11 mouse cellular contexts compared by ENCODE assay signal in genomic region chr19:46621236-46622183, GRCm38 (mm10). TPM values are rescaled to one million over a fixed set of nuclear protein-coding genes. Genes with fewer than 3 reads are reported as not detected.
DNase-seq lines count a peak whose midpoint lies in the region; ATAC-seq lines count a peak whose summit lies in the region.
"Had no signal": no experiment of that assay in that cellular context is flagged by ENCODE, and none has a peak within 500 bp of the region (broad histone marks: within the 10 kb centered on the region; RNA-seq: fewer than 3 reads in every experiment).

No protein-coding gene starts in this region.

- no peak for ATAC-seq in kidney, embryonic 15.5 days (replicated peaks; ENCODE audit: low FRiP score)
- no peak for ATAC-seq in kidney, embryonic 16.5 days (ENCODE audit: low FRiP score, low TSS enrichment)
- ATAC-seq in embryonic facial prominence, embryonic 13.5 days (ENCODE audit: insufficient number of reproducible peaks, insufficient read depth, low FRiP score, low TSS enrichment, low read depth): no peak
- no peak for ATAC-seq in limb, embryonic 15.5 days (ENCODE audit: insufficient number of reproducible peaks, low FRiP score, low TSS enrichment, low read depth)

- H3K27me3 ChIP-seq in kidney, embryonic 15.5 days: no peaks in the 10 kb centered on the region
- H3K27me3 ChIP-seq in kidney, embryonic 16.5 days (ENCODE audit: insufficient read depth, low read length): no peaks in the 10 kb centered on the region
- no peaks in the 10 kb centered on the region for H3K27me3 ChIP-seq in embryonic facial prominence, embryonic 13.5 days
- H3K27me3 ChIP-seq in limb, embryonic 15.5 days: no peaks in the 10 kb centered on the region

- peak; percentile 56 for DNase-seq in brain, adult 2 months (ENCODE audit: low read depth, low spot score)
- no peak for DNase-seq in T-cell, adult 2 months (ENCODE audit: low spot score)
- no peak for DNase-seq in adrenal gland, adult 8-10 months
- no peak for DNase-seq in yolk sac, embryonic 10.5 days (ENCODE audit: low spot score)
- DNase-seq: lung, postnatal 36 days; right cerebral cortex, postnatal 4 days had no signal

- H3K36me3 ChIP-seq in kidney, embryonic 15.5 days: 0 out of 2 replicates have a peak, but pooled peaks cover 7% of the 10 kb centered on the region
- H3K36me3 ChIP-seq in kidney, embryonic 16.5 days (ENCODE audit: insufficient read depth, low read length): peaks cover 5% of the 10 kb centered on the region
- peaks cover 12% of the 10 kb centered on the region for H3K36me3 ChIP-seq in embryonic facial prominence, embryonic 13.5 days
- peaks cover 9% of the 10 kb centered on the region; the same call in 1 of the 2 replicates for H3K36me3 ChIP-seq in limb, embryonic 15.5 days

- H3K27ac ChIP-seq in kidney, embryonic 15.5 days: peak overlapping the region; percentile 93
- H3K27ac ChIP-seq in kidney, embryonic 16.5 days (ENCODE audit: low read length): no peak overlapping the region
- H3K27ac ChIP-seq in embryonic facial prominence, embryonic 13.5 days: peak overlapping the region; percentile 52; the same call in 1 of the 2 replicates
- H3K27ac ChIP-seq in limb, embryonic 15.5 days: peak overlapping the region; percentile 83

- H3K4me2 ChIP-seq in kidney, embryonic 15.5 days: no peak overlapping the region
- H3K4me2 ChIP-seq in kidney, embryonic 16.5 days (replicated peaks; ENCODE audit: low read depth, low read length): no peak overlapping the region
- H3K4me2 ChIP-seq in embryonic facial prominence, embryonic 13.5 days: no peak overlapping the region
- no peak overlapping the region for H3K4me2 ChIP-seq in limb, embryonic 15.5 days

- no peak overlapping the region for H3K9ac ChIP-seq in kidney, embryonic 15.5 days
- no peak overlapping the region for H3K9ac ChIP-seq in kidney, embryonic 16.5 days (replicated peaks; ENCODE audit: low read length)
- no peak overlapping the region for H3K9ac ChIP-seq in embryonic facial prominence, embryonic 13.5 days
- no peak overlapping the region for H3K9ac ChIP-seq in limb, embryonic 15.5 days

- no peak overlapping the region for H3K4me3 ChIP-seq in kidney, embryonic 15.5 days (replicated peaks)
- H3K4me3 ChIP-seq in kidney, embryonic 16.5 days (ENCODE audit: low read length): no peak overlapping the region
- H3K4me3 ChIP-seq in embryonic facial prominence, embryonic 13.5 days: no peak overlapping the region
- H3K4me3 ChIP-seq in limb, embryonic 15.5 days: no peak overlapping the region

- peaks cover 91% of the 10 kb centered on the region for H3K4me1 ChIP-seq in kidney, embryonic 15.5 days
- peaks cover 86% of the 10 kb centered on the region for H3K4me1 ChIP-seq in kidney, embryonic 16.5 days (ENCODE audit: insufficient read depth, low read length)
- H3K4me1 ChIP-seq in embryonic facial prominence, embryonic 13.5 days: peaks cover 86% of the 10 kb centered on the region
- peaks cover 65% of the 10 kb centered on the region for H3K4me1 ChIP-seq in limb, embryonic 15.5 days

- H3K9me3 ChIP-seq in kidney, embryonic 15.5 days (replicated peaks): no peaks in the 10 kb centered on the region
- no peaks in the 10 kb centered on the region for H3K9me3 ChIP-seq in kidney, embryonic 16.5 days (ENCODE audit: low read length)
- H3K9me3 ChIP-seq in embryonic facial prominence, embryonic 13.5 days: no peaks in the 10 kb centered on the region
- H3K9me3 ChIP-seq in limb, embryonic 15.5 days: no peaks in the 10 kb centered on the region

- 60% methylated on average over 19 of the region's 19 CpGs for WGBS in kidney, embryonic 15.5 days
- 64% methylated on average over 19 of the region's 19 CpGs for WGBS in kidney, embryonic 16.5 days
- 74% methylated on average over 19 of the region's 19 CpGs for WGBS in embryonic facial prominence, embryonic 13.5 days
- 67% methylated on average over 19 of the region's 19 CpGs for WGBS in limb, embryonic 15.5 days

RNA-seq across cellular contexts. Expression of gene Wbp1l, which starts 22.6 kb away (rescaled TPM):
- polyA plus RNA-seq in kidney, embryonic 15.5 days (2015; fragmentation: Nextera tagmentation; extraction: Ambion mirVana): 46.4 and 51.3 TPM in 2 replicates
- polyA plus RNA-seq in kidney, embryonic 16.5 days (2015; fragmentation: Nextera tagmentation; extraction: Ambion mirVana): 53.4 and 54.4 TPM in 2 replicates
- polyA plus RNA-seq in embryonic facial prominence, embryonic 13.5 days (2015; fragmentation: Nextera tagmentation; extraction: Ambion mirVana): 41.9 and 42.5 TPM in 2 replicates
- polyA plus RNA-seq in limb, embryonic 15.5 days (2015; fragmentation: Nextera tagmentation; extraction: Ambion mirVana): 53.4 and 59.3 TPM in 2 replicates
- total RNA-seq in adrenal gland, adult 8-10 months (2022): 100 to 1,000 TPM; 149 to 232 (median 189) TPM

RNA-seq across cellular contexts. Expression of gene Sfxn2, which starts 48.3 kb away (rescaled TPM):
- polyA plus RNA-seq in kidney, embryonic 15.5 days (2015; fragmentation: Nextera tagmentation; extraction: Ambion mirVana): 32.9 and 33.0 TPM in 2 replicates
- polyA plus RNA-seq in kidney, embryonic 16.5 days (2015; fragmentation: Nextera tagmentation; extraction: Ambion mirVana): 39.4 and 41.1 TPM in 2 replicates
- polyA plus RNA-seq in embryonic facial prominence, embryonic 13.5 days (2015; fragmentation: Nextera tagmentation; extraction: Ambion mirVana): 24.9 and 25.2 TPM in 2 replicates
- polyA plus RNA-seq in limb, embryonic 15.5 days (2015; fragmentation: Nextera tagmentation; extraction: Ambion mirVana): 22.3 and 23.5 TPM in 2 replicates
- total RNA-seq in adrenal gland, adult 8-10 months (2022): 10 to 100 TPM in 3 of 4 experiments, 1 to 10 TPM in 1; 7.0 to 16.4 (median 12.0) TPM

RNA-seq across cellular contexts. Expression of gene Arl3, which starts 48.5 kb away (rescaled TPM):
- polyA plus RNA-seq in kidney, embryonic 15.5 days (2015; fragmentation: Nextera tagmentation; extraction: Ambion mirVana): 143 and 145 TPM in 2 replicates
- 142 and 148 TPM in 2 replicates for polyA plus RNA-seq in kidney, embryonic 16.5 days (2015; fragmentation: Nextera tagmentation; extraction: Ambion mirVana)
- 192 and 193 TPM in 2 replicates for polyA plus RNA-seq in embryonic facial prominence, embryonic 13.5 days (2015; fragmentation: Nextera tagmentation; extraction: Ambion mirVana)
- 127 and 138 TPM in 2 replicates for polyA plus RNA-seq in limb, embryonic 15.5 days (2015; fragmentation: Nextera tagmentation; extraction: Ambion mirVana)
- total RNA-seq in adrenal gland, adult 8-10 months (2022): 10 to 100 TPM; 39.0 to 81.8 (median 61.0) TPM

RNA-seq across cellular contexts. Expression of gene Cyp17a1, which starts 51.5 kb away (rescaled TPM):
- polyA plus RNA-seq in kidney, embryonic 15.5 days (2015; fragmentation: Nextera tagmentation; extraction: Ambion mirVana): 0.12 and 0.79 TPM in 2 replicates
- polyA plus RNA-seq in kidney, embryonic 16.5 days (2015; fragmentation: Nextera tagmentation; extraction: Ambion mirVana): 7.1 TPM in 1 of 2 replicates, not detected in the other
- not detected in 2 replicates for polyA plus RNA-seq in embryonic facial prominence, embryonic 13.5 days (2015; fragmentation: Nextera tagmentation; extraction: Ambion mirVana)
- 1.9 and 2.7 TPM in 2 replicates for polyA plus RNA-seq in limb, embryonic 15.5 days (2015; fragmentation: Nextera tagmentation; extraction: Ambion mirVana)
- total RNA-seq in adrenal gland, adult 8-10 months (2022): 1 to 10 TPM; 1.7 to 3.9 (median 3.1) TPM
- total RNA-seq: layer of hippocampus, adult 8-10 months had no signal
